Mouse (Mus musculus): Measurements from ENCODE around the gene Eps8. TPM values are rescaled to one million over a fixed set of nuclear protein-coding genes. Genes with fewer than 3 reads are reported as not detected.
"Not testable (repeated sequence)": the region's sequence is repeated elsewhere in the genome, so short reads cannot be mapped to it uniquely, and the experiment has no call there.

The Eps8 gene
- polyA plus RNA-seq, 1 experiment, result 16.0 TPM

DNA sequence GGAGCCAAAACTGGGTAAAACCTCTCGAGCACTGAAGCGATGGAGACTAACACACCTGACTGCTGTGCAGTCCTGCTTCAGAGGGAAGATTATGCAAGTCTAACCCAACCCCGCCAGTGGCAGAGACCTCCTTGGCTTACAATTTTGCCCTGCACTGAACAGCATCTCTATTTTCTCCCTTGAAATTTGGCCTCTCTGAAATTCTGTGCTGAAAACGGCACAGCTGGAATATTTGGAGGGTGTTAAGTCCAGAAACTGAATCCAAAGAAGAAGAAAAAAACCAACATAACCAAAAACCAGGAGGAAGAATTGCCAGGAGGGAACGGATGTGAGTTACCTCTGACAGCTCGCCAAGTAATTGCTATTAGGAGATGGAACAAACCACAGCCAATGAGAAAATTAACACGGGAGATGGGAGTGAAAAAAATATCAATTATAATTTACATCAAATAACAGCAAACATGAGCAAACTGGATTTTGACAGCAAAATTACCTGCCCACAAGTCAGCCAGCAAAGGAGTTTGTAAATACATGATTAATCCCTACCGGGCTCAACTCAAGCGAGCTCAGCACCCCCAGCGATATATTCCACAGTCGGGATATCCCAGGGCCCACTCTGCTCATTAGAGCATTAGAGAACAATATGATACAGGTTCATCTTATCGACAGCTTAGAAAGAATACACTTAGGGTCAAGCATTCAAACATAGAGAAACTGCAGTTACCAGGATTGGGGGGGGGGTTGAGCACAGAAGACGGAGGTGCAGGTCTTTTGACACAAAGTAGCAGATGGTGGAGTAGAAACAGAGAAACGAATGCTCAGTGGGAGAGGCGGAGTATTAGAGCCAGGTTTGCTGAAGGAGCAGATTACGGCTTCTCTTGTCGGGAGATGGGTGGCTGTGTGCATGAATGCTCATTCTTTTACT, 161.2 kb downstream of the Eps8 start:
- TF ChIP-seq POLR2A (IDR thresholded peaks at IDR 0.05; ENCODE audit: borderline replicate concordance, extremely low read depth, low read depth, low read length), result no peak
- H3K4me3 ChIP-seq (replicated peaks; ENCODE audit: extremely low read depth, low read depth, low read length), result no peak overlapping the region
- WGBS, result 84% methylated on average over 17 of the region's 17 CpGs
- DNase-seq, result no peak
- H3K4me1 ChIP-seq (ENCODE audit: control insufficient read depth, insufficient read depth, low read length), result 0 out of 2 replicates have a peak, but pooled peaks cover 2% of the 10 kb centered on the region

DNA sequence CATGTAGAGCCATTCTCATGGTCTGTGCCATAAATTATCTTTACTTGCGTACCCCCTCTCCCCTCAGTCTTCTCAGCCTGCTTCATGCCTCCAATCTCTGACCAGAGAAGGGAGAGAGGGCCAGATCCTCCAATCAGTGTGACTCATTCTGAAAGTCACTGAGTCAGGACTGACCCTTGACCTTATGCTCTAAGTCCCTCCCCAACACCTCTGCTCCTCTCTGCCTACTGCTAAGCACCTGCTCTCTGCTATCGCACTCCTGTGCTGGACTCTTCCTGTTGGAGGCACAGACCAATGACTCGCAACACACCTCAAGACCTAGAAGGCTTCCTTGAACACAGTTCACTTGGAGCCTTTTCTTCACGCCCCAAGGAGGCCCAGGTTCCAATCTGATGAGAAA, 162.1 kb downstream of the Eps8 start:
- Histone ChIP-seq H3K4me3 (replicated peaks; ENCODE audit: extremely low read depth, low read depth, low read length) (no peak overlapping the region), H3K4me1 (ENCODE audit: control insufficient read depth, insufficient read depth, low read length) (0 out of 2 replicates have a peak, but pooled peaks cover under 1% of the 10 kb centered on the region)
- no peak for TF ChIP-seq CTCF (IDR thresholded peaks at IDR 0.05; ENCODE audit: insufficient read depth, low read length)
- TF ChIP-seq POLR2A (IDR thresholded peaks at IDR 0.05; ENCODE audit: borderline replicate concordance, extremely low read depth, low read depth, low read length), result no peak
- no peak for DNase-seq
- 90% methylated on average over 4 of the region's 4 CpGs for WGBS

DNA sequence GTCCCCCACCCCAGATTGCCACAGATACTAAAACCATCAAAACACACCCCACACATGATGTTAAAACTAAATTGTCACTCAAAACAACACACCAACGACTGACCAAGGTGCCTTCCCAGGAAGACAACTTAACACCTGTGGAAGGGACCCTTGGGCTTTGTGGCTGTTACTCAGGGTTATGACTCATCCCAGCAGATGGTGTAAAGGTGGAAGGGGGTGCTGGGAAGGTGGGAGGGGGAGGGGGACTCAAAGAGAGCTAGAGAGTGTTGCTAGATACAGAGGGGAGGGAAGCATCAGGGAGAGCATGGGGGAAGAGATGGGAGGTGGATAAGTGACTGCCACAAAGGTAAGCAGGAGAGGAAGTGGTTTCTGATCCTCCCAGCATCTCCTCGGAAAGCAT, 163.0 kb downstream of the Eps8 start:
- no peaks in the 10 kb centered on the region for H3K4me1 ChIP-seq (ENCODE audit: control insufficient read depth, insufficient read depth, low read length)
- no peak for DNase-seq
- TF ChIP-seq CTCF (IDR thresholded peaks at IDR 0.05; ENCODE audit: insufficient read depth, low read length), result no peak
- TF ChIP-seq POLR2A (IDR thresholded peaks at IDR 0.05; ENCODE audit: borderline replicate concordance, extremely low read depth, low read depth, low read length), result no peak
- H3K4me3 ChIP-seq (replicated peaks; ENCODE audit: extremely low read depth, low read depth, low read length), result no peak overlapping the region
- WGBS, result 43% methylated on average over 2 of the region's 2 CpGs

DNA sequence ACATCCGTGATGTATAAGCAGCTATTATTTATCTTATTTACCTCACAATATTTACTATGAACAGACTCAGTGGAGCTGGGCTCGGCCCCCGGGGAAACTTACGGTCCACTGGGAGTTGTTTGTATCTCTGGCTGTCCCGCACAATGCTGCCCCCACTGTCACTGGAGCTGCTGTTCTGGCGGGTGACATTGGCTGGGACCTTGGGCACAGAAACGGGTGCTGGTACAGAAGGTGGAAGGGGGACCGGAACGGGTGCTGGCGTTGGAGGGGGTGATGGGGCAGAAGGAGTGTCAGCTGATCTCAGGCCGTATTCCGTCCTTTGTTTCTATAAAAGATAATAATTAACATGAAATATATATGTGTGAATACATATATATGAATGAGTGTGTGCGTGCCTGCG, 164.6 kb downstream of the Eps8 start:
- no peak overlapping the region for H3K4me3 ChIP-seq (replicated peaks; ENCODE audit: extremely low read depth, low read depth, low read length)
- H3K4me1 ChIP-seq (ENCODE audit: control insufficient read depth, insufficient read depth, low read length), result no peaks in the 10 kb centered on the region
- TF ChIP-seq CTCF (IDR thresholded peaks at IDR 0.05; ENCODE audit: insufficient read depth, low read length), result no peak
- no peak for TF ChIP-seq POLR2A (IDR thresholded peaks at IDR 0.05; ENCODE audit: borderline replicate concordance, extremely low read depth, low read depth, low read length)
- 86% methylated on average over 14 of the region's 14 CpGs for WGBS
- DNase-seq, result no peak

DNA sequence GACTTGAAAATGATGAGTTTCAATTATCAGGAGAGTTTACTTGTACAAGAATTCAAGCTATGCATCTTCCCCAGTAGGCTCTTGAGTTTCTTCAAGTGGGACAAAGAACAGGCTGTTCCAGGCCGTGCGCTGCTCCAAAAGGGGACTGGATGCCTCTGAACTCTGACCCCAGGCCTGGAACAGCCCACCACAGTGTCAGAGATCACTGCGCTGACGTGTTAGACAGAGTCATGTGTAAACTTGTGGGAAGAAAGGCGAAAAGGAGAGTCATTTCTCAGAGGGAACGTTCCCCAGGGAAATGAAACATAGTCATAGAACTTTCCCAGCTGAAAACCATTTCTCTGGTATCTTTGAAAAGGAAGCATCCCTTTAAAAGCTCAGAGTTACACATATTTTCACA, 167.2 kb downstream of the Eps8 start:
- Histone ChIP-seq H3K4me3 (replicated peaks; ENCODE audit: extremely low read depth, low read depth, low read length) (no peak overlapping the region), H3K4me1 (ENCODE audit: control insufficient read depth, insufficient read depth, low read length) (no peaks in the 10 kb centered on the region)
- WGBS, result 45% methylated on average over 6 of the region's 6 CpGs
- no peak for TF ChIP-seq POLR2A (IDR thresholded peaks at IDR 0.05; ENCODE audit: borderline replicate concordance, extremely low read depth, low read depth, low read length)
- TF ChIP-seq CTCF (IDR thresholded peaks at IDR 0.05; ENCODE audit: insufficient read depth, low read length), result no peak
- DNase-seq, result peak; percentile 17

DNA sequence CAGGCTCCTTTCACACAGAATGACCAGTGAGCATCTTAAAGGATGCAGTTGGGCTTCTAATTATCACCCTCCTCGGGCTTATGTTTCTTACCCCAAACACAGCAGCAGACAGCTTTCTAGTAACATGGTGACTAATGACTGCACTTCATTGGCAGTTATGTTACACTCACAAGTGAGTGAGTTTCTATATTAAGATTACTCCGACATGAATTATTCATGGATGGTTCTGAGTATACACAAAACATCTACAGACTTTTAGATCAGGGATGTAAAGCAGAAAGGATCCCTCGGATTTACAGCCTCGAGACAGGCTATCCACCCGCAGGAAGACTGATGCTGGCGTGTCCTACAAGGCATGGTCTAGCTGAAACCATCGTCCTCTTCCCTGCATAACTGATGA, 171.8 kb downstream of the Eps8 start:
- 85% methylated on average over 7 of the region's 7 CpGs for WGBS
- TF ChIP-seq POLR2A (IDR thresholded peaks at IDR 0.05; ENCODE audit: borderline replicate concordance, extremely low read depth, low read depth, low read length) (no peak), CTCF (IDR thresholded peaks at IDR 0.05; ENCODE audit: insufficient read depth, low read length) (no peak)
- no peaks in the 10 kb centered on the region for H3K4me1 ChIP-seq (ENCODE audit: control insufficient read depth, insufficient read depth, low read length)
- no peak for DNase-seq
- H3K4me3 ChIP-seq (replicated peaks; ENCODE audit: extremely low read depth, low read depth, low read length), result no peak overlapping the region

DNA sequence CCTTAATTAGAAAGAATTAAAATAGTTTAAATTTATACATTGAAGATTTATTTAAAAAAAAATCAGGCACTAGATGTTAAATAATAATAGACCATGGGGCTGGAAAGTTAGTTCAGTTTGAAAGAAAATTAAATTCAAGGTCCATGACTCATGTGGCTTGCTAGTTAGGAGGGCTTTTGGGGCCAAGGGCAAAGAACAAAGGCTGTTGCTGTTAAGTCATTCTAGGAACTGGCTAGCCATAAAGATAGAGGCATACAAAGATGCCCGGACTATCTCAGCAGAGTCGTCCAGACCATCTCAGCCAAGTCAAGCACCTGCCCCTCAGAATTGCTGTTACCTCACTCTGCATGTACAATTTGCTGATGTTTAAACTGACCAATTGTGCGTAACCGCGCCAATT, 179.0 kb downstream of the Eps8 start:
- not testable (repeated sequence) for DNase-seq; H3K4me3 ChIP-seq (replicated peaks; ENCODE audit: extremely low read depth, low read depth, low read length); H3K4me1 ChIP-seq (ENCODE audit: control insufficient read depth, insufficient read depth, low read length)
- WGBS, result 97% methylated on average over 5 of the region's 5 CpGs

DNA sequence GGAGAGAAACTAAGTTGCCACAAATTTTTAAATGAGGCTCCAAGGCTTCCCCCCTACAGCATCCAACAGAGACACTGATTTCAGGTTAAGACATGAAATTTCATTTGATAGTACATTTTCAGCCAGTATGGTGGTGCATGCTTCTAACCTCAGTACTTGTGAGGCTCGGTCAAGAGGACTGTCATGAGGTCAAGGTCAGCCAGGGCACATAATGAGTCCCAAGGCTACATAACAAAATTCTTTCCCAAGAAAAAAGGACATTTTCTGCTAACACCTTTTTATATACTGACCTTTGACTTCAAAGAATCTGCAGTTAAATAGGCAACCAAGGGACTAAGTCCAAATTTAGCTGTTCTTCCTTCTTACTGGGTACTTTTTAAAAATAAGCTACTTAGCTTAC, 181.2 kb downstream of the Eps8 start:
- DNase-seq, result no peak
- 70% methylated on average over 1 of the region's 1 CpGs for WGBS
- TF ChIP-seq CTCF (IDR thresholded peaks at IDR 0.05; ENCODE audit: insufficient read depth, low read length) (no peak), POLR2A (IDR thresholded peaks at IDR 0.05; ENCODE audit: borderline replicate concordance, extremely low read depth, low read depth, low read length) (no peak)
- Histone ChIP-seq H3K4me3 (replicated peaks; ENCODE audit: extremely low read depth, low read depth, low read length) (no peak overlapping the region), H3K4me1 (ENCODE audit: control insufficient read depth, insufficient read depth, low read length) (peaks cover 4% of the 10 kb centered on the region; the same call in 1 of the 2 replicates)

DNA sequence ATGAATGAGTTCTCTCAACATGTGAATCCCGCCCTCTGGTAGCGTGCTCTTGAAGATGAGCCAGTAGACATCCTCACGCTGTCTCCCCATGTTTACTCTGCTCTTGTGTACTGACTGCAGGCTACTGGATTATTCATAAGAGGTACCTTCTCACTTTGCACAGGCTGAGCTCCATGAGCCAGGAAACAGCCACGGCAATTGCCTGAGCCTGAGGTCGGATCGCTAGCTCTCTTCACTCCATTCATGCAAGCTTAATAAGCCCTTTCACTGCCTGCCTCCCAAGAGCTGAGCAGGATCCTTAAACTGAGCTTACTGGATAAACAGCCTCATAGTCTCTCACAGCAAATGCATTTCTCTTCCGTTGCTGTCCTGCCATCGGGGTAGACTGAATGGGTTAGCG, 182.5 kb downstream of the Eps8 start:
- WGBS, result 85% methylated on average over 9 of the region's 9 CpGs
- no peak for TF ChIP-seq CTCF (IDR thresholded peaks at IDR 0.05; ENCODE audit: insufficient read depth, low read length)
- no peak for TF ChIP-seq POLR2A (IDR thresholded peaks at IDR 0.05; ENCODE audit: borderline replicate concordance, extremely low read depth, low read depth, low read length)
- H3K4me1 ChIP-seq (ENCODE audit: control insufficient read depth, insufficient read depth, low read length), result peaks cover 4% of the 10 kb centered on the region; the same call in 1 of the 2 replicates
- no peak overlapping the region for H3K4me3 ChIP-seq (replicated peaks; ENCODE audit: extremely low read depth, low read depth, low read length)
- DNase-seq, result no peak

DNA sequence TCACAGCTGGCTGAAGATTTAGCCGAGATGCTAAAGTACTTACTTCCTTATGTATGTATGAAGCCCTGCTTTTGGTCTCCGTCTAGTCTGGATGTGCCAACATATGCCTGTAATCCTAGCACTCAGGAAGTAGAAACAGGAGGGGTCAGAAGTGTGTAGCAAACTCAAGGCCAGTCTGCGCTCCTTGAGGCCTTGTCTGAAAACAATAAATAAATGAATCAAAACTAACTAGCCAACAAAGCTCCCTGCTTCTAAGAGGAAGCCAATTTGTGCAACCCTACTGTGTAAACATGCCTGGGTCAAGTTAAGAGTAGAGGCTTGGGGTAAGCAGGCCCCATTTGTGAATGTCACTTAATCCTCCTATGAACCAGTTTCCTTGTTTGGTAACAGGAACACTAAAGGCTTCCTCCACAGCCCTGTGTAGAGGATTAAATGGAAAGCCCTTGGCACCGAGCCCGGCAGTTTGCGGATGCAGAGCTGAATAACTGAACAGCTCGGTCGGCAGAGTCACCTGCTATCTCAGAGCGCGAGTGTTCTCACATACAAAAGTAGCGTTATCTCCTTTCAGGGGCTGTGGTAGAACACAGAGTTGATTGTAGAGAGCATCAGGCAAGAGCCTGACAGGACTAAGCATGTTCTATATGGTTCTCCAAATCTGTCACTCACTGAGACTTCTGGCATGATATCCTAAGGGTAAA, 183.6 kb downstream of the Eps8 start:
- Histone ChIP-seq H3K4me3 (replicated peaks; ENCODE audit: extremely low read depth, low read depth, low read length) (no peak overlapping the region), H3K4me1 (ENCODE audit: control insufficient read depth, insufficient read depth, low read length) (peaks cover 4% of the 10 kb centered on the region)
- 8% methylated on average over 11 of the region's 11 CpGs for WGBS
- peak; percentile 59 for DNase-seq
- TF ChIP-seq POLR2A (IDR thresholded peaks at IDR 0.05; ENCODE audit: borderline replicate concordance, extremely low read depth, low read depth, low read length), result no peak
- TF ChIP-seq CTCF (IDR thresholded peaks at IDR 0.05; ENCODE audit: insufficient read depth, low read length), result no peak

Data from lung, adult 2 months (tissue).